Mouse (Mus musculus) spleen, adult 2 months (tissue): Measurements from ENCODE around the gene Lmod3. TPM values are rescaled to one million over a fixed set of nuclear protein-coding genes. Genes with fewer than 3 reads are reported as not detected.
"Not testable (repeated sequence)": the region's sequence is repeated elsewhere in the genome, so short reads cannot be mapped to it uniquely, and the experiment has no call there.

ENCODE experiments used
- DNase-seq, 2 experiments: peaks; one replicate each; pipeline versions ENCODE4 v3.0.0 to v3.0.0-alpha.2; 2012 to 2021; ENCODE audit warnings: low spot score in 2 of 2, low read depth in 1 of 2
- H3K27ac ChIP-seq: fragments of 200-500 bp; 2 replicates; pipeline ENCODE4 v1.5.1; 2012; ENCODE audit warnings: low read length, inconsistent platforms; ENCODE audit not compliant: insufficient read depth
- H3K27me3 ChIP-seq: fragments of 200-500 bp; 2 replicates; pipeline ENCODE4 v1.6.1; 2012; ENCODE audit warnings: mild to moderate bottlenecking, moderate library complexity, low read length, inconsistent platforms; ENCODE audit not compliant: control insufficient read depth, insufficient read depth
- H3K36me3 ChIP-seq: fragments of 200-500 bp; 2 replicates; pipeline ENCODE4 v1.6.1; 2012; ENCODE audit warnings: mild to moderate bottlenecking, low read length, inconsistent platforms; ENCODE audit not compliant: control insufficient read depth, insufficient read depth
- H3K4me1 ChIP-seq: fragments of 200-500 bp; 2 replicates; pipeline ENCODE4 v1.6.1; 2011; ENCODE audit warnings: inconsistent platforms; ENCODE audit not compliant: control insufficient read depth, insufficient read depth, insufficient read length
- H3K4me3 ChIP-seq: fragments of 200-500 bp; 2 replicates; pipeline ENCODE4 v1.5.1; 2011; ENCODE audit warnings: mild to moderate bottlenecking, inconsistent platforms; ENCODE audit not compliant: insufficient read depth, insufficient read length; ENCODE audit errors: extremely low read depth
- CTCF ChIP-seq: fragments of 200-500 bp; IDR thresholded peaks from 2 replicates; pipeline ENCODE4 v1.5.1; 2011; ENCODE audit warnings: mild to moderate bottlenecking, inconsistent platforms; ENCODE audit not compliant: insufficient read depth, insufficient read length, insufficient replicate concordance; ENCODE audit errors: extremely low read depth
- POLR2A ChIP-seq: fragments of 200-500 bp; IDR thresholded peaks from 2 replicates; pipeline ENCODE4 v1.6.1; 2011; ENCODE audit warnings: low read depth, low read length, inconsistent platforms
- WGBS: fragments of 180-500 bp; shearing (Covaris S2); methylation state at CpG from one replicate; pipeline ENCODE4 v1.1.7; 2018; 5-methylcytosine and 5-hydroxymethylcytosine counted together
- polyA plus RNA-seq: library from polyadenylated mRNA; depleted of rRNA; stranded (reverse); fragments of >200 nt; gene quantifications from 2 replicates; pipeline ENCODE4 v1.2.3, GENCODE M21; 2012

The Lmod3 gene
- polyA plus RNA-seq, 1 experiment, result not detected

GRCm38 (mm10) chr6:97267132-97267531 is 14.6 kb upstream of the Lmod3 start:
- no peaks in the 10 kb centered on the region for H3K27me3 ChIP-seq
- TF ChIP-seq CTCF, result no peak
- no peaks in the 10 kb centered on the region for H3K4me1 ChIP-seq
- WGBS, result 90% methylated on average over 2 of the region's 2 CpGs
- no peak overlapping the region for H3K27ac ChIP-seq
- no peak for DNase-seq
- no peaks in the 10 kb centered on the region for H3K36me3 ChIP-seq
- H3K4me3 ChIP-seq, result no peak overlapping the region

GRCm38 (mm10) chr6:97266661-97267060 is 14.1 kb upstream of the Lmod3 start:
- WGBS, result 80% methylated on average over 4 of the region's 4 CpGs
- no peak for DNase-seq
- H3K36me3 ChIP-seq, result no peaks in the 10 kb centered on the region
- TF ChIP-seq CTCF (no peak), POLR2A (no peak)
- no peak overlapping the region for H3K4me3 ChIP-seq
- no peaks in the 10 kb centered on the region for H3K4me1 ChIP-seq
- no peaks in the 10 kb centered on the region for H3K27me3 ChIP-seq
- no peak overlapping the region for H3K27ac ChIP-seq

- Histone ChIP-seq H3K36me3 (no peaks in the 10 kb centered on the region), H3K4me3 (no peak overlapping the region), H3K27ac (no peak overlapping the region), H3K4me1 (no peaks in the 10 kb centered on the region), H3K27me3 (no peaks in the 10 kb centered on the region)
- TF ChIP-seq CTCF (no peak), POLR2A (no peak)
- 92% methylated on average over 3 of the region's 3 CpGs for WGBS
- DNase-seq, result no peak
Observed at GRCm38 (mm10) chr6:97265705-97266104, 13.1 kb upstream of the Lmod3 start.

GRCm38 (mm10) chr6:97265240-97265639 is 12.7 kb upstream of the Lmod3 start:
- no peak for DNase-seq
- H3K4me1 ChIP-seq, result no peaks in the 10 kb centered on the region
- H3K27ac ChIP-seq, result no peak overlapping the region
- no peak overlapping the region for H3K4me3 ChIP-seq
- no peaks in the 10 kb centered on the region for H3K27me3 ChIP-seq
- WGBS, result 88% methylated on average over 8 of the region's 8 CpGs
- no peaks in the 10 kb centered on the region for H3K36me3 ChIP-seq
- TF ChIP-seq POLR2A (no peak), CTCF (no peak)

- H3K4me1 ChIP-seq, H3K36me3 ChIP-seq, H3K4me3 ChIP-seq, DNase-seq, H3K27me3 ChIP-seq, H3K27ac ChIP-seq: not testable (repeated sequence)
Observed at GRCm38 (mm10) chr6:97263750-97264149, 11.2 kb upstream of the Lmod3 start.

GRCm38 (mm10) chr6:97262229-97262628 is 9.7 kb upstream of the Lmod3 start:
- H3K4me1 ChIP-seq, result no peaks in the 10 kb centered on the region
- no peak for DNase-seq
- no peak overlapping the region for H3K4me3 ChIP-seq
- no peaks in the 10 kb centered on the region for H3K36me3 ChIP-seq
- 71% methylated on average over 4 of the region's 4 CpGs for WGBS
- TF ChIP-seq POLR2A (no peak), CTCF (no peak)
- no peak overlapping the region for H3K27ac ChIP-seq
- no peaks in the 10 kb centered on the region for H3K27me3 ChIP-seq

- WGBS, result 97% methylated on average over 2 of the region's 2 CpGs
- not testable (repeated sequence) for H3K4me3 ChIP-seq, DNase-seq, H3K4me1 ChIP-seq, H3K27me3 ChIP-seq, H3K36me3 ChIP-seq, H3K27ac ChIP-seq
Observed at GRCm38 (mm10) chr6:97259926-97260325, 7.4 kb upstream of the Lmod3 start.

- 85% methylated on average over 1 of the region's 1 CpGs for WGBS
- DNase-seq, result no peak
- Histone ChIP-seq H3K27me3 (no peaks in the 10 kb centered on the region), H3K4me3 (no peak overlapping the region), H3K27ac (no peak overlapping the region), H3K36me3 (no peaks in the 10 kb centered on the region), H3K4me1 (no peaks in the 10 kb centered on the region)
- TF ChIP-seq POLR2A (no peak), CTCF (no peak)
Observed at GRCm38 (mm10) chr6:97258489-97258888, 5.9 kb upstream of the Lmod3 start.
